Mouse (Mus musculus) embryonic facial prominence, embryonic 11.5 days (tissue): ENCODE data around the gene Zan. TPM values are rescaled to one million over a fixed set of nuclear protein-coding genes. Genes with fewer than 3 reads are reported as not detected.

Source experiments
- polyA plus RNA-seq: library from polyadenylated mRNA; unstranded; fragments of >200 nt; fragmentation: Nextera tagmentation; extraction: Ambion mirVana; gene quantifications from 2 replicates; pipeline ENCODE4 v1.2.1, GENCODE M21; 2014

The Zan gene
- polyA plus RNA-seq, 1 experiment from 2014 or later: 0.06 TPM

Other genes with a start within 250 kb of the Zan start
- 3.5 and 6.3 TPM in 2 replicates for gene Ache, start 189.5 kb downstream of the Zan start, polyA plus RNA-seq
- gene Ufsp1, start 182.4 kb downstream of the Zan start, polyA plus RNA-seq: 6.6 and 7.8 TPM in 2 replicates
- gene Srrt, start 169.4 kb downstream of the Zan start, polyA plus RNA-seq: 136 and 148 TPM in 2 replicates
- 40.3 and 51.8 TPM in 2 replicates for gene Trip6, start 162.7 kb downstream of the Zan start, polyA plus RNA-seq
- gene Slc12a9, start 143.5 kb downstream of the Zan start, polyA plus RNA-seq: 3.0 and 4.2 TPM in 2 replicates
- gene Ephb4, start 127.0 kb downstream of the Zan start, polyA plus RNA-seq: 46.4 and 52.3 TPM in 2 replicates
- 54.0 and 55.9 TPM in 2 replicates for gene Pop7, start 25.5 kb upstream of the Zan start, polyA plus RNA-seq
- 8.5 and 8.7 TPM in 2 replicates for gene Gigyf1, start 41.5 kb upstream of the Zan start, polyA plus RNA-seq
- gene Epo, start 56.2 kb upstream of the Zan start, polyA plus RNA-seq: 0.63 and 0.95 TPM in 2 replicates
- 352 and 367 TPM in 2 replicates for gene Gnb2, start 56.4 kb upstream of the Zan start, polyA plus RNA-seq
- gene Actl6b, start 76.5 kb upstream of the Zan start, polyA plus RNA-seq: 6.5 and 9.3 TPM in 2 replicates
- 0.91 and 1.1 TPM in 2 replicates for gene Tfr2, start 92.8 kb upstream of the Zan start, polyA plus RNA-seq
- 17.4 and 19.4 TPM in 2 replicates for gene Mospd3, start 124.0 kb upstream of the Zan start, polyA plus RNA-seq
- 133 and 142 TPM in 2 replicates for gene Pcolce, start 136.7 kb upstream of the Zan start, polyA plus RNA-seq
- 0.13 TPM in 1 of 2 replicates, not detected in the other for gene Fbxo24, start 151.9 kb upstream of the Zan start, polyA plus RNA-seq
- gene Lrch4, start 152.1 kb upstream of the Zan start, polyA plus RNA-seq: 28.4 and 30.0 TPM in 2 replicates
- 3.7 and 4.8 TPM in 2 replicates for gene Gm20605, start 152.1 kb upstream of the Zan start, polyA plus RNA-seq
- 2.8 and 5.2 TPM in 2 replicates for gene Sap25, start 164.3 kb upstream of the Zan start, polyA plus RNA-seq
- gene Irs3, start 168.7 kb upstream of the Zan start, polyA plus RNA-seq: 0.10 and 0.53 TPM in 2 replicates
- 11.8 and 11.9 TPM in 2 replicates for gene Agfg2, start 207.7 kb upstream of the Zan start, polyA plus RNA-seq